Mouse (Mus musculus): ENCODE measurements around the gene Alg9. TPM values are rescaled to one million over a fixed set of nuclear protein-coding genes. Genes with fewer than 3 reads are reported as not detected.
A peak's percentile ranks its signal among the peaks of the same experiment; 100 is the strongest.

The Alg9 gene
- polyA plus RNA-seq, 1 experiment from 2014 or later: 43.8 TPM

DNA sequence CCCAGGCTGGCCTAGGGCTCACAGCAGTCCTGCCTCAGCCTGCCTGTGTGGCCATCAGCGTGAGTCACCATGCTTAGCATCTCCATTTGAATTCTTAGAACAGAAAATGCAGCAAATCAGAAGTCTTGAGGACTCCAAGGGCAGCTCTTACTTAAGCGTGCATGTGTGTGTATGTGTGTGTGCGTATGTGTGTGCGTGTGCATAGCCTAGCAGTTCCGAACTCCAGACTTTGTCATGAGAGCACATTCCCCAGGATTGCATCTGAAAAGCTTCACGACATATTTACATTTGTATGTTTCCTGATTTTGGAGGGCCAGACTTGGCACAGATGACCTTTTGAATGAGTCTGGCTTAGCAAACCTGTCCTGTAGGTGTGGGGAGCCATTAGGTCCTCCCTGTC, 72.3 kb downstream of the Alg9 start:
- H3K9me3 ChIP-seq: no peaks in the 10 kb centered on the region
- no peak overlapping the region for H3K9ac ChIP-seq
- H3K27me3 ChIP-seq: no peaks in the 10 kb centered on the region
- H3K36me3 ChIP-seq: peaks cover 28% of the 10 kb centered on the region
- H3K4me3 ChIP-seq: no peak overlapping the region
- WGBS: 86% methylated on average over 6 of the region's 6 CpGs
- ATAC-seq (ENCODE audit: insufficient number of reproducible peaks, insufficient read depth, low FRiP score, low TSS enrichment, low read depth): no peak
- no peak overlapping the region for H3K27ac ChIP-seq
- H3K4me2 ChIP-seq: no peak overlapping the region
- peaks cover 19% of the 10 kb centered on the region for H3K4me1 ChIP-seq

- Histone ChIP-seq H3K9ac (no peak overlapping the region), H3K27ac (no peak overlapping the region), H3K4me3 (no peak overlapping the region), H3K27me3 (no peaks in the 10 kb centered on the region), H3K4me1 (peaks cover 25% of the 10 kb centered on the region), H3K9me3 (no peaks in the 10 kb centered on the region), H3K36me3 (peaks cover 25% of the 10 kb centered on the region), H3K4me2 (no peak overlapping the region)
- WGBS: 59% methylated on average over 12 of the region's 12 CpGs
- ATAC-seq (ENCODE audit: insufficient number of reproducible peaks, insufficient read depth, low FRiP score, low TSS enrichment, low read depth): no peak
These were observed 73.0 kb downstream of the Alg9 start for GRCm38 (mm10) chr9:50847606-50848368.

GRCm38 (mm10) chr9:50848821-50849220, 74.0 kb downstream of the Alg9 start:
- Histone ChIP-seq H3K4me3 (no peak overlapping the region), H3K9ac (no peak overlapping the region), H3K36me3 (peaks cover 17% of the 10 kb centered on the region), H3K9me3 (no peaks in the 10 kb centered on the region), H3K4me1 (peaks cover 30% of the 10 kb centered on the region), H3K27ac (no peak overlapping the region), H3K4me2 (no peak overlapping the region), H3K27me3 (no peaks in the 10 kb centered on the region)
- WGBS: 67% methylated on average over 5 of the region's 5 CpGs
- no peak for ATAC-seq (ENCODE audit: insufficient number of reproducible peaks, insufficient read depth, low FRiP score, low TSS enrichment, low read depth)

- Histone ChIP-seq H3K9ac (no peak overlapping the region), H3K4me1 (peaks cover 34% of the 10 kb centered on the region)
These were observed 74.4 kb downstream of the Alg9 start for GRCm38 (mm10) chr9:50849249-50849648.

GRCm38 (mm10) chr9:50849755-50850154, 74.9 kb downstream of the Alg9 start:
- Histone ChIP-seq H3K9me3 (no peaks in the 10 kb centered on the region), H3K4me3 (no peak overlapping the region), H3K27ac (no peak overlapping the region), H3K4me1 (peaks cover 38% of the 10 kb centered on the region), H3K27me3 (no peaks in the 10 kb centered on the region), H3K9ac (no peak overlapping the region), H3K4me2 (peak overlapping the region; percentile 47), H3K36me3 (peaks cover 9% of the 10 kb centered on the region)
- no peak for ATAC-seq (ENCODE audit: insufficient number of reproducible peaks, insufficient read depth, low FRiP score, low TSS enrichment, low read depth)
- 71% methylated on average over 9 of the region's 9 CpGs for WGBS

More at GRCm38 (mm10) chr9:50849249-50849648, 74.4 kb downstream of the Alg9 start:
- no peak overlapping the region for H3K27ac ChIP-seq
- WGBS: 21% methylated on average over 8 of the region's 8 CpGs
- no peaks in the 10 kb centered on the region for H3K27me3 ChIP-seq
- peaks cover 14% of the 10 kb centered on the region for H3K36me3 ChIP-seq
- H3K9me3 ChIP-seq: no peaks in the 10 kb centered on the region
- no peak overlapping the region for H3K4me3 ChIP-seq
- no peak overlapping the region for H3K4me2 ChIP-seq
- ATAC-seq (ENCODE audit: insufficient number of reproducible peaks, insufficient read depth, low FRiP score, low TSS enrichment, low read depth): no peak

- no peak for ATAC-seq (ENCODE audit: insufficient number of reproducible peaks, insufficient read depth, low FRiP score, low TSS enrichment, low read depth)
- no peaks in the 10 kb centered on the region for H3K27me3 ChIP-seq
- peak overlapping the region; percentile 47 for H3K4me2 ChIP-seq
- WGBS: 17% methylated on average over 11 of the region's 11 CpGs
- H3K36me3 ChIP-seq: 0 out of 2 replicates have a peak, but pooled peaks cover 4% of the 10 kb centered on the region
- peak overlapping the region; percentile 46 for H3K9ac ChIP-seq
- peak overlapping the region; percentile 60; the same call in 1 of the 2 replicates for H3K27ac ChIP-seq
- peaks cover 38% of the 10 kb centered on the region for H3K4me1 ChIP-seq
- 0 out of 2 replicates have a peak overlapping the region, but pooled peaks have one; percentile 6 for H3K4me3 ChIP-seq
- no peaks in the 10 kb centered on the region for H3K9me3 ChIP-seq
These were observed 75.5 kb downstream of the Alg9 start for GRCm38 (mm10) chr9:50850271-50850670.

- ATAC-seq (ENCODE audit: insufficient number of reproducible peaks, insufficient read depth, low FRiP score, low TSS enrichment, low read depth): no peak
- H3K4me2 ChIP-seq: peak overlapping the region; percentile 47
These were observed 75.9 kb downstream of the Alg9 start for GRCm38 (mm10) chr9:50850713-50851112.

GRCm38 (mm10) chr9:50852634-50853349, 78.0 kb downstream of the Alg9 start:
- no peak for ATAC-seq (ENCODE audit: insufficient number of reproducible peaks, insufficient read depth, low FRiP score, low TSS enrichment, low read depth)
- 64% methylated on average over 17 of the region's 17 CpGs for WGBS
- Histone ChIP-seq H3K4me3 (no peak overlapping the region), H3K27me3 (no peaks in the 10 kb centered on the region), H3K36me3 (no peaks in the 10 kb centered on the region), H3K9ac (no peak overlapping the region), H3K4me2 (peak overlapping the region; percentile 38), H3K9me3 (no peaks in the 10 kb centered on the region), H3K27ac (peak overlapping the region; percentile 55), H3K4me1 (peaks cover 44% of the 10 kb centered on the region)

More at GRCm38 (mm10) chr9:50850713-50851112, 75.9 kb downstream of the Alg9 start:
- Histone ChIP-seq H3K27me3 (no peaks in the 10 kb centered on the region), H3K4me1 (peaks cover 38% of the 10 kb centered on the region), H3K9ac (peak overlapping the region; percentile 46), H3K9me3 (no peaks in the 10 kb centered on the region), H3K4me3 (0 out of 2 replicates have a peak overlapping the region, but pooled peaks have one; percentile 6), H3K36me3 (no peaks in the 10 kb centered on the region), H3K27ac (peak overlapping the region; percentile 60; the same call in 1 of the 2 replicates)
- WGBS: 43% methylated on average over 8 of the region's 8 CpGs

- no peak for ATAC-seq (ENCODE audit: insufficient number of reproducible peaks, insufficient read depth, low FRiP score, low TSS enrichment, low read depth)
- no peak overlapping the region for H3K4me3 ChIP-seq
- no peaks in the 10 kb centered on the region for H3K9me3 ChIP-seq
- H3K9ac ChIP-seq: no peak overlapping the region
- WGBS: 68% methylated on average over 8 of the region's 8 CpGs
- H3K27ac ChIP-seq: no peak overlapping the region
- peaks cover 3% of the 10 kb centered on the region for H3K36me3 ChIP-seq
- H3K4me1 ChIP-seq: peaks cover 48% of the 10 kb centered on the region
- no peaks in the 10 kb centered on the region for H3K27me3 ChIP-seq
- H3K4me2 ChIP-seq: no peak overlapping the region
These were observed 79.6 kb downstream of the Alg9 start for GRCm38 (mm10) chr9:50854376-50854775.

DNA sequence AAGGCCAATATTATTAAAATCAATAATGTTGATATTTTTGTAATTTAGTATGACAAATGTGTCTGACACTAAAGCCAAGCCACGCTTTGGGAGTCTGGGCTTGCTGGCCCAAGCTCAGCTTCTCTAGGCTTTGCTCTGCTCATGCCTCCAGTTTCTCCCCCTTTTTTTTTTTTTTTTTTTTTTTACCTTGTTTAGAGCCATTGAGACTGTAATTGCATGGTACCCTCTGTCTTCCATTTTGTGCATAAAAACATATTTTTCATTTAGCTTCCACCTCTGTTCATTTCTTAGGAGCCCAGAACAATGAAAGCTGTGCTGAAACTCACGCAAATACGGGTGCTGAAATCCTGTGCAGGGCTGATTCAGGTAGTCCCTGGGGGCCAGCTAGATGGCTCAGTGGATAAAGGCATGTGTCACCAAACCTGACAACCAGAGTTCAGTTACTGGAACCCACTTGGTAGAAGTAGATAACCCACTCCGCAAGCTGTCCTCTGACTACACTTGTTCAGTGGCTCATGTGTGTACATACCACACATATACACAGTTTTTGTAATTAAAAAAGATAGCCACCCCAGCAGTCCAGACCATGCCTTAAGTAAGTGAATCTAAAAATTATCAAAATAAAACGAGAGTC, 80.4 kb downstream of the Alg9 start:
- Histone ChIP-seq H3K36me3 (peaks cover 12% of the 10 kb centered on the region), H3K4me1 (peaks cover 39% of the 10 kb centered on the region), H3K4me2 (no peak overlapping the region), H3K9me3 (no peaks in the 10 kb centered on the region), H3K27ac (peak overlapping the region; percentile 90; the same call in 1 of the 2 replicates), H3K4me3 (no peak overlapping the region), H3K9ac (no peak overlapping the region), H3K27me3 (no peaks in the 10 kb centered on the region)
- WGBS: 84% methylated on average over 5 of the region's 5 CpGs
- no peak for ATAC-seq (ENCODE audit: insufficient number of reproducible peaks, insufficient read depth, low FRiP score, low TSS enrichment, low read depth)

- Histone ChIP-seq H3K27me3 (no peaks in the 10 kb centered on the region), H3K27ac (peak overlapping the region; percentile 90), H3K36me3 (peaks cover 18% of the 10 kb centered on the region), H3K9me3 (no peaks in the 10 kb centered on the region), H3K9ac (peak overlapping the region; percentile 85), H3K4me2 (peak overlapping the region; percentile 67), H3K4me3 (peak overlapping the region; percentile 89), H3K4me1 (peaks cover 34% of the 10 kb centered on the region)
- no peak for ATAC-seq (ENCODE audit: insufficient number of reproducible peaks, insufficient read depth, low FRiP score, low TSS enrichment, low read depth)
- WGBS: 64% methylated on average over 5 of the region's 5 CpGs
These were observed 81.0 kb downstream of the Alg9 start for GRCm38 (mm10) chr9:50855780-50856179.
